Mouse (Mus musculus) kidney, postnatal 0 days (tissue): ENCODE data around the gene Nufip1. TPM values are rescaled to one million over a fixed set of nuclear protein-coding genes. Genes with fewer than 3 reads are reported as not detected.

Experiments used
- ATAC-seq: fragments of 200-750 bp; cut with Nextera tagmentation; replicated peaks from 2 replicates; pipeline ENCODE4 v1.8.0; 2017; ENCODE audit warnings: low read depth, moderate number of reproducible peaks, moderate TSS enrichment, moderate library complexity; ENCODE audit not compliant: low FRiP score
- DNase-seq: peaks from one replicate; pipeline ENCODE4 v3.0.0-alpha.2; 2016; ENCODE audit warnings: low spot score
- H3K27ac ChIP-seq: fragments of 300-500 bp; sonication (generic); 2 replicates; pipeline ENCODE4 v1.5.1; 2014; ENCODE audit warnings: mild to moderate bottlenecking
- H3K27me3 ChIP-seq: fragments of 300-500 bp; sonication (generic); 2 replicates; pipeline ENCODE4 v1.6.1; 2014; ENCODE audit warnings: low read length, mixed read lengths; ENCODE audit not compliant: insufficient read depth
- H3K36me3 ChIP-seq: fragments of 300-500 bp; sonication (generic); 2 replicates; pipeline ENCODE4 v1.6.1; 2014; ENCODE audit warnings: low read length, mixed read lengths; ENCODE audit not compliant: insufficient read depth
- H3K4me1 ChIP-seq: fragments of 300-500 bp; sonication (generic); replicated peaks from 2 replicates; pipeline ENCODE4 v1.6.1; 2014; ENCODE audit warnings: antibody characterized with exemption, low read length, mixed read lengths; ENCODE audit not compliant: insufficient read depth
- H3K4me2 ChIP-seq: fragments of 300-500 bp; sonication (generic); 2 replicates; pipeline ENCODE4 v1.6.1; 2014; ENCODE audit warnings: mild to moderate bottlenecking, low read length, moderate library complexity, mixed read lengths
- H3K4me3 ChIP-seq: fragments of 300-500 bp; sonication (generic); replicated peaks from 2 replicates; pipeline ENCODE4 v1.5.1; 2014; ENCODE audit warnings: low read depth, low read length
- H3K9ac ChIP-seq: fragments of 300-500 bp; sonication (generic); 2 replicates; pipeline ENCODE4 v1.6.1; 2014; ENCODE audit warnings: low read depth, low read length
- H3K9me3 ChIP-seq: fragments of 300-500 bp; sonication (generic); replicated peaks from 2 replicates; pipeline ENCODE4 v1.6.1; 2016; ENCODE audit warnings: low read length, inconsistent platforms, mixed read lengths
- CTCF ChIP-seq: IDR thresholded peaks from 2 replicates; pipeline ENCODE4 v1.5.1; 2016; ENCODE audit warnings: antibody characterized with exemption, low read depth, mild to moderate bottlenecking, moderate library complexity
- WGBS: fragments of 180-500 bp; shearing (Covaris S2); extraction: QIAGEN DNeasy Blood & Tissue Kit; methylation state at CpG from one replicate; pipeline ENCODE4 v1.1.7; 2014; 5-methylcytosine and 5-hydroxymethylcytosine counted together
- polyA plus RNA-seq: library from polyadenylated mRNA; unstranded; fragments of >200 nt; fragmentation: Nextera tagmentation; extraction: Ambion mirVana; gene quantifications from 2 replicates; pipeline ENCODE4 v1.2.1, GENCODE M21; 2015

Gene Nufip1
- polyA plus RNA-seq, 1 experiment from 2014 or later: 13.8 TPM

DNA sequence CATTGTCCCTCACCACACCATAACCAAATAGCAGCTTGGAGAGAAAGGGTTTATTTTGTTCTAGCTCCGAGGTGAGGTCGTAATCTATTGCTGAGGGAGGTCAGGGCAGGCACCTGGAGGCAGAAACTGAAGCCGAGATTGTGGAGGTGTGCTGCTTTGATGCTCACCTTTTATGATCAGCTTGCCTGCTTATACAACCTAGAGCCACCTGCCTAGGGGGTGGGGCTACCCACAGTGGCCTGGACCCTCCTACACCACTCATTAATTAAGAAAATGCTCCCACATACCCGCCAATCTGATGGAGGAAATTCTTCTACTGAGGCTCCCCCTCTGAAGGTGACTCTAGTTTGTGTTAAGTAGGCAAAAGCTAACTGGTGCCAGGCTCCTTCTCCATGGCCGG lies 74.7 kb downstream of the Nufip1 start:
- ATAC-seq (no peak), DNase-seq (no peak)
- H3K4me2 ChIP-seq: no peak overlapping the region
- H3K4me3 ChIP-seq: no peak overlapping the region
- no peaks in the 10 kb centered on the region for H3K9me3 ChIP-seq
- no peaks in the 10 kb centered on the region for H3K4me1 ChIP-seq
- H3K36me3 ChIP-seq: no peaks in the 10 kb centered on the region
- H3K27me3 ChIP-seq: no peaks in the 10 kb centered on the region
- no peak overlapping the region for H3K9ac ChIP-seq
- no peak overlapping the region for H3K27ac ChIP-seq
- TF ChIP-seq CTCF: no peak
- 55% methylated on average over 5 of the region's 5 CpGs for WGBS

GRCm38 (mm10) chr14:76186299-76186698 lies 75.6 kb downstream of the Nufip1 start:
- no peaks in the 10 kb centered on the region for H3K4me1 ChIP-seq
- no peaks in the 10 kb centered on the region for H3K36me3 ChIP-seq
- no peaks in the 10 kb centered on the region for H3K27me3 ChIP-seq
- WGBS: 43% methylated on average over 4 of the region's 4 CpGs
- H3K4me3 ChIP-seq: no peak overlapping the region
- H3K9me3 ChIP-seq: no peaks in the 10 kb centered on the region
- H3K4me2 ChIP-seq: no peak overlapping the region
- peak; percentile 23 for DNase-seq
- ATAC-seq: no peak; the same call in 1 of the 2 replicates
- H3K27ac ChIP-seq: no peak overlapping the region
- H3K9ac ChIP-seq: no peak overlapping the region
- TF ChIP-seq CTCF: no peak

Other genes starting within 250 kb of the Nufip1 start
- gene Kctd4, start 155.9 kb upstream of the Nufip1 start, polyA plus RNA-seq: 0.20 and 0.24 TPM in 2 replicates
- 40.3 and 40.4 TPM in 2 replicates for gene Gtf2f2, start 100.0 kb upstream of the Nufip1 start, polyA plus RNA-seq
- gene Gpalpp1, start 131 bp upstream of the Nufip1 start, polyA plus RNA-seq: 9.7 and 10.0 TPM in 2 replicates